Mouse (Mus musculus) R1 (cell line): ENCODE data around the gene Akt2.

Source experiments
- DNase-seq: peaks from one replicate; pipeline ENCODE4 v3.0.0-alpha.2; 2018; ENCODE audit warnings: low read depth, low spot score

Akt2 gene

GRCm38 (mm10) chr7:27658712-27659663, 67.6 kb downstream of the Akt2 start:
- peak; percentile 34 for DNase-seq

- no peak for DNase-seq
Measured at GRCm38 (mm10) chr7:27662038-27662437, 70.7 kb downstream of the Akt2 start.

- DNase-seq, result no peak
Measured at GRCm38 (mm10) chr7:27673064-27673574, 81.8 kb downstream of the Akt2 start.

DNA sequence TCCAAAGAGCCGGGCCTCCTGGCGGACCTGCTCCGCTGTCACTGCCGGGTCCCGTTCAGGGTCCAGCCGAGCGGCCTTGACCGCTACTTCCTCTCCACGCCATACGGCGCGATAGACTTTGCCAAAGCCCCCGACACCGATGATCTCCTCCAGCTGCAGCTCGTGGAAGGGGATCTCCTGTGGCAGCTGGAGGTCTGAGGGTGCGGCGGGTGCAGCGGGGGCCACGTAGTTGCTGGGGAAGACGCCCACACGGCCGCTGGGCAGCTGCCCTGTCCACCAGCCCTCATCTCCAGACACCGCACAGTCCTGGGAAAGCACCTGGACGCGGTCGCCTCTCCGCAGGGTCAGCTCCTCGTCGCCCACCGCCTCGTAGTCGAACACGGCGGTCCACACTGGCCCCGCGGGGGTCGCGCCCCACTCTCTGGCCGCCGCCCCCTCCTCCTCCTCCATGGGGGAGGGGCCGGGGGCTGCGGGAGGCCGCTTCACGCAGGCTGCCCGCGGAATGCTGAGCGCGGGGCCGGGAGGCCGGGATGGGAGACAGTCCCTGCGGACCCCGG, 82.3 kb downstream of the Akt2 start:
- no peak for DNase-seq

GRCm38 (mm10) chr7:27674195-27674521, 82.8 kb downstream of the Akt2 start:
- DNase-seq, result no peak

- peak; percentile 98 for DNase-seq
Measured at GRCm38 (mm10) chr7:27674522-27675221, 83.3 kb downstream of the Akt2 start, which contains the start of gene Map3k10. TSS of gene Map3k10 (minus strand) at chr7:27674598.

DNA sequence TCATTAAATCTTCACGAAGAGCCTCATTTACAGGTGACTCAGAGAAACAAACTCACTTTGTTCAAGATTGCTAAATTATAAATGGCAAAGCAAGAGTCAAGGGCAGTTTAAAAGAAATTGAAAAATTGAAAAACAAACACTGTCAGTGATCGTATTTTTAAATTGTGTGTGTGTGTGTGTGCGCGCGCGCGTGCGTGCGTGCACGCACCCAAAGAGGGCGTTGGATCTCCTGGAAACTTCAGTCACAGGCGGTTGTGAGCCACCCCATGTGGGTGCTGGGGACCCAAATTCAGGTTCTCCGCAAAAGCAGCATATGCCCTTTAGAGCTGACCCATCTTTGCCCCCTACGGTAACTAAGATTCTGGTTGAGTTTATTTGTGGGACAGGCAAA, 83.9 kb downstream of the Akt2 start:
- DNase-seq, result no peak

DNA sequence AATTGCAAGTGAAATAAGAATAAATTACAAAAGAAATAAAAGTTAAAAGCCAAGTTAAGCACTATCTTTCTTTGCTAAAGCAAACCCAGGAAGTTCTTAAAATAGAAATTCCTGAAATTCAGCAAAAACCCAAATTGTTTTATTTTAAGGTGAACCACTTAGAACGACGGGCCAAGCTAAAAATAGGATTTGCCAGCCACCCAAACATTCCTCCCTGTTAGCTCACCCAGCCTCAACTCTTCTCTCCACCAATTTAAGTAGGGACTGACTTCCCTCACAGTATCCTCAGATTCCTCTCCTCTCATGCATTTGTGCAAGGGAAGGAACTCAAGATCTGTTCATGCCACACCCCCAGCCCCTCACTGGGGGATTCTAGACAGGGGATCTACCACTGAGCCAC, 91.9 kb downstream of the Akt2 start:
- DNase-seq, result peak; percentile 37

DNA sequence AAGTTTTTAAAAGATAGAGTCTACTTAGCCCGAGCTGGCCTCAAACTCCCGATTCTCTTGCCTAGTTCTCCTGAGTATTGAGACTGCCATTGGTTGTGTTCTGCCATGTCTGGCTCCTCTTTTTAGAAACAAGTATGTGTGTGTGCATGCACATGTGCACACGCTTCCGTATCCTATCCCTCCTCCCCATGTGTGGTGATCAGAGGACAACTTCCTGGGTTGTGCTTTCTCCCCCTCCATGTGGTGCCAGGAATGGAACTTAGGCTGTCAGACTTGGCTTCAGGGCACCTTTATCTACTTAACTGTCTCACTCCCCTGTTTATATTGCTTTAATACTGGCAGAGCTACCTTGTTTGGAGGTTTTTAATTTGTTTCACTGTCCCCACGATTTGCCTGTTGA, 93.9 kb downstream of the Akt2 start:
- no peak for DNase-seq

DNA sequence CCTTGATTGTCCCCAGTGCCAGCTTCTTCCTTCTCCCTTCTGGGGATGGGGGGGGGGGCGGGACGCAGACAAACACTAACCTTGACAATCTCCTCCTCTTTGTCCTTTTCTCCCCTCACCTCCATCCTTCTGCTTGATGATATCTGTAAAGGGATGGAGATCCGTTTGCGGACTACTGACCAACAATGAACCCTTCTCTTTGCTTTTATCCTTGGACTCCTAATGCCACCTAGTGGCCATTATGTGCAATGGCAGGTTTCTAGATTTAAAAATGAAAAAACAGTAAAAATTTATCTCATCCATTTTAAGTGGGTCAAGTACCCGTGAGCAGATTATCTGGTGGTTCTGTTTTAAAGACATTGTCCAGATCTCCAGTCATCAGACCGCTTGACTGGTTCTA, 94.3 kb downstream of the Akt2 start:
- DNase-seq, result peak; percentile 45

DNA sequence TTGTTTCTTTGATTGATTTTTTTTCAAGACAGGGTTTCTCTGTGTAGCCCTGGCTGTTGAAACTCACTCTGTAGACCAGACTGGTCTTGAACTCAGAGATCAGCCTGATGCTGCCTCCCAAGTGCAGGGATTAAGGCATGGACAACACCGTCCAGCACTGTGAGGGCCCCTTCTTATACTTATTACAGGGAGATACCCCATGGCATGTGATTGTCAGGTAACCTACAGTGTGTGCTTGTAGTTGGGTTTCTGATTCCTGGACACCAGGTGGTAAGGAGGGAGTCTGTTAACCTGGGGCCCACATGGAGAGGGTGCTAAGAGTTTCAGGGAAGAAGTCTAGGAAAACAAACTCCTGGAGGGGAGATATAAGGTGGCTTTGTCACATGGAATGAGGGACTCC, 95.7 kb downstream of the Akt2 start:
- DNase-seq, result no peak

GRCm38 (mm10) chr7:27687836-27688235, 96.5 kb downstream of the Akt2 start:
- no peak for DNase-seq

- DNase-seq, result no peak
Measured at GRCm38 (mm10) chr7:27688246-27688788, 97.0 kb downstream of the Akt2 start.

- peak; percentile 99 for DNase-seq
Measured at GRCm38 (mm10) chr7:27688815-27689612, 97.7 kb downstream of the Akt2 start, which contains the start of gene Zfp607b. TSS of gene Zfp607b (plus strand) at chr7:27689340.
